In the genomic region with DNA sequence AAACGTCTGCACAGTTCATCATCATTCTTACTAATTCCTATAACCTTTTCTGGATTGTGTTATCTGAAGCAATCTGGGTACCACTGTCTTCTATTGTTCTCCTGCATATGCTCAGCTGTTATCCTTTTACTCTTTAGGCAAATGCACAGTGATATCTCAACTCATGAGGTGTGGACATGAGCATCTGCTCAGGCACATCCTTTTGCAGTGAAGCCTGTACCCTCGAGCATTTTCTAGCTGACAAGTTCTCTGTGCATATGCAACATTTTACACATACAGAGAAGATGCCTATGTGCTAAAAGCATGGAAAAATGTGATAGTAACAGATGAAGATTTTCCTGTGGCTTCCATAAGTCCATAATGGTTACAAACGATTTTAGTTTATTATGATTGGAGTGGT, we compare ENCODE assay signal across 20 mouse cellular contexts.
DNase-seq lines count a peak whose midpoint lies in the region; ATAC-seq and TF ChIP-seq lines count a peak whose summit lies in the region.
"Had no signal": no experiment of that assay in that cellular context is flagged by ENCODE, and none has a peak within 500 bp of the region (broad histone marks: within the 10 kb centered on the region; RNA-seq: fewer than 3 reads in every experiment).

No protein-coding gene starts in this region.

- H3K4me1 ChIP-seq in forebrain, postnatal 0 days (ENCODE audit: insufficient read depth): no peaks in the 10 kb centered on the region
- no peaks in the 10 kb centered on the region for H3K4me1 ChIP-seq in forebrain, embryonic 12.5 days
- H3K4me1 ChIP-seq: embryonic facial prominence, embryonic 12.5 days; forebrain, embryonic 13.5 days; heart, embryonic 10.5 days; hindbrain, embryonic 13.5 days had no signal

- WGBS in forebrain, postnatal 0 days: 71% methylated on average over 3 of the region's 3 CpGs
- WGBS in forebrain, embryonic 12.5 days: 82% methylated on average over 3 of the region's 3 CpGs

- TF ChIP-seq CTCF in forebrain, postnatal 0 days (IDR thresholded peaks at IDR 0.05; ENCODE audit: low read depth): no peak
- no peak for TF ChIP-seq CTCF in brain, embryonic 14.5 days (IDR thresholded peaks at IDR 0.05; ENCODE audit: borderline replicate concordance, extremely low read depth, insufficient read depth, insufficient read length)

- H3K27me3 ChIP-seq in forebrain, postnatal 0 days (ENCODE audit: insufficient read depth, low read length): no peaks in the 10 kb centered on the region
- no peaks in the 10 kb centered on the region for H3K27me3 ChIP-seq in forebrain, embryonic 12.5 days
- H3K27me3 ChIP-seq: embryonic facial prominence, embryonic 12.5 days; forebrain, embryonic 13.5 days; hindbrain, embryonic 13.5 days had no signal

- no peak for TF ChIP-seq POLR2A in brain, embryonic 14.5 days (IDR thresholded peaks at IDR 0.05; ENCODE audit: borderline replicate concordance, extremely low read depth, insufficient read depth, insufficient read length, poor library complexity, severe bottlenecking)

- no peak overlapping the region for H3K4me3 ChIP-seq in forebrain, postnatal 0 days (ENCODE audit: low read depth, low read length)
- no peak overlapping the region for H3K4me3 ChIP-seq in forebrain, embryonic 12.5 days (replicated peaks)
- H3K4me3 ChIP-seq: embryonic facial prominence, embryonic 12.5 days; forebrain, embryonic 13.5 days; heart, embryonic 10.5 days; hindbrain, embryonic 13.5 days had no signal

- H3K9ac ChIP-seq in forebrain, postnatal 0 days: no peak overlapping the region
- H3K9ac ChIP-seq in forebrain, embryonic 12.5 days: no peak overlapping the region
- H3K9ac ChIP-seq: embryonic facial prominence, embryonic 12.5 days; forebrain, embryonic 13.5 days; hindbrain, embryonic 13.5 days had no signal

- peak; percentile 53 for ATAC-seq in forebrain, postnatal 0 days
- no peak for ATAC-seq in forebrain, embryonic 12.5 days (ENCODE audit: low FRiP score)
- ATAC-seq in monocyte, adult 5-6 weeks (replicated peaks; ENCODE audit: insufficient number of reproducible peaks, low FRiP score, low TSS enrichment, poor library complexity, severe bottlenecking): no peak
- ATAC-seq: forebrain, embryonic 13.5 days; hindbrain, postnatal 0 days had no signal

- no peak overlapping the region for H3K27ac ChIP-seq in forebrain, postnatal 0 days (ENCODE audit: low read depth, low read length)
- H3K27ac ChIP-seq in forebrain, embryonic 12.5 days: no peak overlapping the region
- H3K27ac ChIP-seq: embryonic facial prominence, embryonic 12.5 days; forebrain, embryonic 13.5 days; heart, embryonic 10.5 days; hindbrain, embryonic 13.5 days; hindbrain, postnatal 0 days had no signal

- intact Hi-C loops in left cerebral cortex, postnatal 4 days (cut with DNase I): no loop called here
- intact Hi-C loops in left cerebral cortex, postnatal 14 days (cut with DNase I): no loop called here

- H3K4me2 ChIP-seq in forebrain, postnatal 0 days (ENCODE audit: low read depth): no peak overlapping the region
- H3K4me2 ChIP-seq in forebrain, embryonic 12.5 days: no peak overlapping the region
- H3K4me2 ChIP-seq: embryonic facial prominence, embryonic 12.5 days; forebrain, embryonic 13.5 days; hindbrain, embryonic 13.5 days had no signal

- no peaks in the 10 kb centered on the region for H3K36me3 ChIP-seq in forebrain, postnatal 0 days (ENCODE audit: insufficient read depth)
- no peaks in the 10 kb centered on the region for H3K36me3 ChIP-seq in forebrain, embryonic 12.5 days (replicated peaks)
- H3K36me3 ChIP-seq: embryonic facial prominence, embryonic 12.5 days; heart, embryonic 10.5 days; hindbrain, embryonic 13.5 days had no signal

- no peaks in the 10 kb centered on the region for H3K9me3 ChIP-seq in forebrain, postnatal 0 days (ENCODE audit: low read length)
- no peaks in the 10 kb centered on the region for H3K9me3 ChIP-seq in forebrain, embryonic 12.5 days
- H3K9me3 ChIP-seq: forebrain, embryonic 13.5 days; heart, embryonic 10.5 days had no signal

- DNase-seq in forebrain, postnatal 0 days: peak; percentile 27
- DNase-seq in left cerebral cortex, adult 11 months (ENCODE audit: low spot score): peak; percentile 24
- DNase-seq in left cerebral cortex, postnatal 4 days: no peak
- DNase-seq in brain, embryonic 14.5 days (ENCODE audit: low read depth): peak; percentile 60
- peak; percentile 14 to 54 for DNase-seq in left cerebral cortex, postnatal 14 days (ENCODE audit: low spot score in 2 of 2)
- DNase-seq in kidney, postnatal 14 days: no peak
- DNase-seq: adrenal gland, postnatal 14 days; cerebellum, adult 11 months; cerebellum, adult 8-10 months; cerebellum, postnatal 14 days; gastrocnemius, postnatal 36 days; heart, adult 11 months; heart, postnatal 10 days had no signal

Comparison
In these comparisons a context has a peak if more than half of its experiments do, and no peak if none do; other contexts are left out.
1. DNase-seq: peak in forebrain, postnatal 0 days (single experiment), left cerebral cortex, adult 11 months (single experiment), brain, embryonic 14.5 days (single experiment) and left cerebral cortex, postnatal 14 days (2 of 2); none in left cerebral cortex, postnatal 4 days (single experiment) and kidney, postnatal 14 days (single experiment).